Mouse (Mus musculus) granulocyte monocyte progenitor cell, adult 5-6 weeks (primary cell): ENCODE results near the gene Gpr55. TPM values are rescaled to one million over a fixed set of nuclear protein-coding genes. Genes with fewer than 3 reads are reported as not detected.
A peak's percentile ranks its signal among the peaks of the same experiment; 100 is the strongest.

Experiments
- ATAC-seq: replicated peaks from 2 replicates; pipeline ENCODE4 v1.8.0; 2016; ENCODE audit warnings: mild to moderate bottlenecking, moderate TSS enrichment, inconsistent platforms; ENCODE audit not compliant: poor library complexity, severe bottlenecking
- total RNA-seq, 2 experiments: library from RNA; stranded (forward) in 1 of 2; stranded (reverse) in 1 of 2; fragments of 200-712, 200-1000 nt in 1 of 2; fragments of >200 nt in 1 of 2; fragmentation: Nextera tagmentation in 1 of 2; gene quantifications; 2 replicates each; pipeline ENCODE4 v1.2.3; 2014 to 2017

The Gpr55 gene
- not detected in 2 replicates for total RNA-seq (2014; fragmentation: Nextera tagmentation)
- not detected in 2 replicates for total RNA-seq (2017)

GRCm38 (mm10) chr1:85960873-85961272 lies at the start of gene Gpr55:
Gene Gpr55, minus strand, starts transcription at chr1:85961007.
- peak; percentile 82 for ATAC-seq

- ATAC-seq = peak; percentile 87
Measured at GRCm38 (mm10) chr1:86007778-86008177, 47.0 kb upstream of the Gpr55 start.

- no peak for ATAC-seq
Measured at GRCm38 (mm10) chr1:86006040-86006439, 45.2 kb upstream of the Gpr55 start.

GRCm38 (mm10) chr1:86005540-86005939 lies 44.7 kb upstream of the Gpr55 start:
- no peak for ATAC-seq

- ATAC-seq = no peak
Measured at GRCm38 (mm10) chr1:85999853-86000570, 39.2 kb upstream of the Gpr55 start.

- no peak for ATAC-seq
Measured at GRCm38 (mm10) chr1:85998012-85998411, 37.2 kb upstream of the Gpr55 start.

- no peak for ATAC-seq
Measured at GRCm38 (mm10) chr1:85997221-85997620, 36.4 kb upstream of the Gpr55 start.

- ATAC-seq = no peak
Measured at GRCm38 (mm10) chr1:85993541-85993940, 32.7 kb upstream of the Gpr55 start.

- no peak for ATAC-seq
Measured at GRCm38 (mm10) chr1:85992175-85992574, 31.4 kb upstream of the Gpr55 start.

GRCm38 (mm10) chr1:85988882-85989281 lies 28.1 kb upstream of the Gpr55 start:
- peak; percentile 48; the same call in 1 of the 2 replicates for ATAC-seq

GRCm38 (mm10) chr1:85988351-85988750 lies 27.5 kb upstream of the Gpr55 start:
- peak; percentile 81 for ATAC-seq

- ATAC-seq = no peak
Measured at GRCm38 (mm10) chr1:85985784-85986183, 25.0 kb upstream of the Gpr55 start.

- no peak for ATAC-seq
Measured at GRCm38 (mm10) chr1:85981738-85982357, 21.0 kb upstream of the Gpr55 start.

- ATAC-seq = peak; percentile 95
Measured at GRCm38 (mm10) chr1:85977709-85978108, 16.9 kb upstream of the Gpr55 start.

GRCm38 (mm10) chr1:85973468-85973877 lies 12.7 kb upstream of the Gpr55 start:
- ATAC-seq = no peak

GRCm38 (mm10) chr1:85972341-85972740 lies 11.5 kb upstream of the Gpr55 start:
- no peak for ATAC-seq

GRCm38 (mm10) chr1:85971070-85971469 lies 10.3 kb upstream of the Gpr55 start:
- ATAC-seq = no peak

- no peak for ATAC-seq
Measured at GRCm38 (mm10) chr1:85969519-85969918, 8.7 kb upstream of the Gpr55 start.

GRCm38 (mm10) chr1:85969081-85969480 lies 8.3 kb upstream of the Gpr55 start:
- no peak for ATAC-seq

GRCm38 (mm10) chr1:85965856-85966255 lies 5.0 kb upstream of the Gpr55 start:
- no peak for ATAC-seq

GRCm38 (mm10) chr1:85962081-85962480 lies 1.3 kb upstream of the Gpr55 start:
- peak; percentile 73 for ATAC-seq

- ATAC-seq = no peak
Measured at GRCm38 (mm10) chr1:85959889-85960276, 924 bp downstream of the Gpr55 start.
